Mouse (Mus musculus) embryonic facial prominence, embryonic 10.5 days (tissue): ENCODE results near the gene Pth2. TPM values are rescaled to one million over a fixed set of nuclear protein-coding genes. Genes with fewer than 3 reads are reported as not detected.
A peak's percentile ranks its signal among the peaks of the same experiment; 100 is the strongest.

Experiments
- DNase-seq: peaks from one replicate; pipeline ENCODE4 v3.0.0-alpha.2; 2017; ENCODE audit warnings: low spot score
- H3K27ac ChIP-seq: fragments of 300-500 bp; sonication (generic); replicated peaks from 2 replicates; pipeline ENCODE4 v1.5.1; 2016; ENCODE audit warnings: mild to moderate bottlenecking
- H3K27me3 ChIP-seq: fragments of 300-500 bp; sonication (generic); replicated peaks from 2 replicates; pipeline ENCODE4 v1.6.1; 2016; ENCODE audit warnings: low read depth, mild to moderate bottlenecking; ENCODE audit not compliant: poor library complexity, severe bottlenecking
- H3K36me3 ChIP-seq: fragments of 300-500 bp; sonication (generic); replicated peaks from 2 replicates; pipeline ENCODE4 v1.6.1; 2016; ENCODE audit warnings: mild to moderate bottlenecking, moderate library complexity
- H3K4me1 ChIP-seq: fragments of 300-500 bp; sonication (generic); 2 replicates; pipeline ENCODE4 v1.6.1; 2016
- H3K4me3 ChIP-seq: fragments of 300-500 bp; sonication (generic); 2 replicates; pipeline ENCODE4 v1.5.1; 2016; ENCODE audit warnings: mild to moderate bottlenecking, moderate library complexity
- H3K9me3 ChIP-seq: fragments of 300-500 bp; sonication (generic); 2 replicates; pipeline ENCODE4 v1.6.1; 2016; ENCODE audit warnings: mild to moderate bottlenecking
- WGBS: fragments of 180-500 bp; shearing (Covaris S2); methylation state at CpG from one replicate; pipeline ENCODE4 v1.1.7; 2016; 5-methylcytosine and 5-hydroxymethylcytosine counted together
- polyA plus RNA-seq: library from polyadenylated mRNA; unstranded; fragments of >200 nt; fragmentation: Nextera tagmentation; extraction: Ambion mirVana; gene quantifications from 2 replicates; pipeline ENCODE4 v1.2.1, GENCODE M21; 2016

The Pth2 gene
- polyA plus RNA-seq, 1 experiment from 2014 or later = not detected

DNA sequence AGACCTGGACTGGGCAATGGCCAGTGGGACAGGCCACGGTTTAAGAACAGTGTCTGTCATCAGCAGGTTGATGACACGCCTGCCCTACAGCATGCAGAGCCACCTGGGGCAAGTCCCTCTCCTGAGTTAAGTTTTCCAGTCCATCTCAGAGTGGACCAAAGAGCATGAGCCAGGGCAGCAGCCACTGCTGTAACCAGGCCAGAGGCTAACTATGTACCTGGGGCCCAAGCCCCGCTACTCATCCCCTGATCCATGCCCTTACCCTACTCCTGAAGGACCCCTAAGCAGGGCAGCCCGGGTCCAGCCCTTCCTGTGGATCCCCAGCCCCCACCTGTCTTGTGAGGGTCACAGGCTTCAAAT lies 15.4 kb downstream of the Pth2 start:
- 83% methylated on average over 4 of the region's 4 CpGs for whole genome bisulfite sequencing
- no peak for DNase-seq
- Histone ChIP-seq H3K4me1 (peaks cover 46% of the 10 kb centered on the region), H3K4me3 (no peak overlapping the region), H3K9me3 (no peaks in the 10 kb centered on the region), H3K27me3 (peaks cover 51% of the 10 kb centered on the region), H3K36me3 (no peaks in the 10 kb centered on the region), H3K27ac (0 out of 2 replicates have a peak overlapping the region, but pooled peaks have one; percentile 20)

DNA sequence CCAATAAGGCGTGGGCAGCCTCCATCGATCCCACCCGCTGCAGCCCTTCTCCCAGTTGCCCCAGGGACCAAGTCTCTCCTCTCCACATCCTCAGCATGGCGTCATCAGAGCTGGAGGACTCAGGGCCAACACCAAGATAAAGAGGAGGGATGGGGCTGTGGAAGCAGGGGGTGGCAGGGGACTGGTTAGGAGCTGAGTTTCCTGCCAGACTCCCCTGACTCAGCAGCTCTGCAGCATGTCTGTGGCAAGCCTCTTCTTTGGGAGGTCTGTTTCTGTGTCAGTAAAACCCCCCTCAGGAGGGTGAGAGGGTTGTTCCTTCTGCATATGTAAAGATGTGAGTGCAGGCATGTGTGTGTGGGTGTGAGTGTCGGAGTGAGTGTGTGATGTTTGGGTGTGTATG lies 16.2 kb downstream of the Pth2 start:
- Histone ChIP-seq H3K4me1 (peaks cover 38% of the 10 kb centered on the region), H3K27me3 (peaks cover 51% of the 10 kb centered on the region), H3K36me3 (no peaks in the 10 kb centered on the region), H3K4me3 (no peak overlapping the region), H3K27ac (no peak overlapping the region), H3K9me3 (no peaks in the 10 kb centered on the region)
- no peak for DNase-seq
- 70% methylated on average over 5 of the region's 5 CpGs for WGBS

- Histone ChIP-seq H3K4me1 (peaks cover 27% of the 10 kb centered on the region), H3K4me3 (no peak overlapping the region), H3K27ac (peak overlapping the region; percentile 7; the same call in 1 of the 2 replicates), H3K9me3 (no peaks in the 10 kb centered on the region), H3K27me3 (peaks cover 59% of the 10 kb centered on the region), H3K36me3 (no peaks in the 10 kb centered on the region)
- DNase-seq = peak; percentile 79
- WGBS = 12% methylated on average over 5 of the region's 5 CpGs
Observed at GRCm38 (mm10) chr7:45198435-45198834, 17.6 kb downstream of the Pth2 start.

GRCm38 (mm10) chr7:45198961-45199360 lies 18.2 kb downstream of the Pth2 start:
- Histone ChIP-seq H3K36me3 (no peaks in the 10 kb centered on the region), H3K4me1 (peaks cover 27% of the 10 kb centered on the region), H3K9me3 (no peaks in the 10 kb centered on the region), H3K27ac (no peak overlapping the region), H3K27me3 (peaks cover 57% of the 10 kb centered on the region), H3K4me3 (no peak overlapping the region)
- DNase-seq = no peak
- 81% methylated on average over 11 of the region's 11 CpGs for WGBS

- no peak for DNase-seq
- Histone ChIP-seq H3K36me3 (no peaks in the 10 kb centered on the region), H3K27me3 (peaks cover 36% of the 10 kb centered on the region), H3K27ac (no peak overlapping the region), H3K4me1 (peaks cover 15% of the 10 kb centered on the region), H3K4me3 (no peak overlapping the region), H3K9me3 (no peaks in the 10 kb centered on the region)
- 59% methylated on average over 10 of the region's 10 CpGs for WGBS
Observed at GRCm38 (mm10) chr7:45202654-45203053, 21.9 kb downstream of the Pth2 start.

- H3K36me3 ChIP-seq = no peaks in the 10 kb centered on the region
- peaks cover 8% of the 10 kb centered on the region for H3K4me1 ChIP-seq
- peak within 1 kb of the TSS; percentile 87 for H3K27ac ChIP-seq
- H3K27me3 ChIP-seq = peaks cover 41% of the 10 kb centered on the region
- H3K4me3 ChIP-seq = peak within 1 kb of the TSS; percentile 61
- WGBS = 9% methylated on average over 44 of the region's 44 CpGs
- no peaks in the 10 kb centered on the region for H3K9me3 ChIP-seq
- peak; percentile 99 for DNase-seq
Observed at GRCm38 (mm10) chr7:45204380-45205143, 23.8 kb downstream of the Pth2 start, which contains the start of gene Ccdc155. Gene Ccdc155 (minus strand): TSS chr7:45204892.

DNA sequence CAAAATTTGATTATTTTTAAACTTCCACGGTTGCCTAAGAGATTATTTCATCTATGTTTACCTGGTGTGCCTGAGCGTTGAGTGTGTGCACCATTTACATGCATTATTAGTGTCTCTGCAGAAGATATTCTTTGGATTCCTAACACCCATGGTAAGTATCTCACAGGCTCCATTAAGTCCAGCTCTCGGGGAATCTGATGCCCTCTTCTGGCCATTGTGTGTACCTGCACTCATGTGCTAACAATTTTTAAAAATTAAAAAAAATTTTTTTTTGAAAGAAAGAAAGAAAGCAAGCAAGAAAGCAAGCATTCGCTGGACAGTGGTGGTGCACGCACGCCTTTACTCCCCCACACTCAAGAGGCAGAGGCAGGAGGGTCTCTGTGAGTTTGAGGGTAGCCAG lies 27.5 kb downstream of the Pth2 start:
- Histone ChIP-seq H3K4me1 (peaks cover 16% of the 10 kb centered on the region), H3K27me3 (peaks cover 52% of the 10 kb centered on the region)
- 80% methylated on average over 6 of the region's 6 CpGs for WGBS

DNA sequence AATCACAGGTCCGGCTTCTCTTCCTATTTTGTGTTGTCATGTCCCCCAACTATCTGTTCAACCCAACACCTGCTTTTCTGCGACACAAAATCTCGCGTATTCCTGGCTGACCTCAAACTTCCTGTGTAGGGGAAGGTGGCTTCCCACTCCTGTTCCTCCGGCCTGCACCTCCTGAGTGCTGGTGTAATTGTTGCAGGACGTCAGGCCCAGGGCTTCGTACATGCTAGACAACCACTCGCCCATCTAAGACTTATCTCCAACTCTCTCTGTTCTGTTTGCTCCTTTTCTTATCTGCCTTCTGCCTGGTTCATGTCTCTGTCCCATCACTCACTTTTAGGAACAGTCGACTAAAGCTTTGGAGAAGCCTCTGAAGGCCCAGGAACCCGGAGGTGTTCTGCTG lies 30.3 kb downstream of the Pth2 start:
- Histone ChIP-seq H3K4me1 (peaks cover 24% of the 10 kb centered on the region), H3K9me3 (no peaks in the 10 kb centered on the region), H3K27ac (no peak overlapping the region), H3K36me3 (no peaks in the 10 kb centered on the region), H3K4me3 (no peak overlapping the region), H3K27me3 (peaks cover 54% of the 10 kb centered on the region)
- WGBS = 74% methylated on average over 10 of the region's 10 CpGs
- no peak for DNase-seq

More for the DNA sequence above, 27.5 kb downstream of the Pth2 start:
- DNase-seq = no peak
- Histone ChIP-seq H3K27ac (no peak overlapping the region), H3K9me3 (no peaks in the 10 kb centered on the region), H3K4me3 (no peak overlapping the region), H3K36me3 (no peaks in the 10 kb centered on the region)

DNA sequence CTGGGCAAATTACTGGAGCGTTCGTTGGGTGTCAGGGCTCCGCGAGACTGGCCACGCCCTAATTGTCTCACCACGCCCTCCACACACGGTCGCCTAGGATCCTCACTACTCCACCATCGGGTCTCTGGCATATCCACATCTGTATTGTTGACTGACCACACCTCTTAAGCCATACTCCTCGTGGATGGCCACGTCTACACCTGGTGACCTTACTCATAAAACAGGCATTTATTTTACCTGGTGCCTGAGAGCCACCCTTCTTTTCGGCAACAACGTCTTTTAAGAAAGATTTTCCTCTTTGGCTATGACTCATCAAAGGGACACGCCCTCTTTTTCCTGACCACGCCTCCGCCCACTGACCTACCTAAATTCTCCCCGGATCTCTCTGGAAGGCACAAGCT lies 31.1 kb downstream of the Pth2 start, which contains the start of gene Dkkl1:
Dkkl1 (minus strand) TSS at position 297 of the 401 bp plus-strand sequence.
- Histone ChIP-seq H3K27me3 (peaks cover 54% of the 10 kb centered on the region), H3K36me3 (peaks cover 1% of the 10 kb centered on the region; the same call in 1 of the 2 replicates), H3K27ac (no peak within 1 kb of the TSS), H3K9me3 (no peaks in the 10 kb centered on the region), H3K4me1 (peaks cover 29% of the 10 kb centered on the region), H3K4me3 (peak within 1 kb of the TSS; percentile 41)
- no peak for DNase-seq
- WGBS = 6% methylated on average over 17 of the region's 17 CpGs

- 70% methylated on average over 7 of the region's 7 CpGs for WGBS
- Histone ChIP-seq H3K9me3 (no peaks in the 10 kb centered on the region), H3K4me3 (no peak overlapping the region), H3K27me3 (peaks cover 54% of the 10 kb centered on the region), H3K36me3 (peaks cover 6% of the 10 kb centered on the region), H3K4me1 (peaks cover 34% of the 10 kb centered on the region), H3K27ac (no peak overlapping the region)
- no peak for DNase-seq
Observed at GRCm38 (mm10) chr7:45212356-45212755, 31.6 kb downstream of the Pth2 start.

DNA sequence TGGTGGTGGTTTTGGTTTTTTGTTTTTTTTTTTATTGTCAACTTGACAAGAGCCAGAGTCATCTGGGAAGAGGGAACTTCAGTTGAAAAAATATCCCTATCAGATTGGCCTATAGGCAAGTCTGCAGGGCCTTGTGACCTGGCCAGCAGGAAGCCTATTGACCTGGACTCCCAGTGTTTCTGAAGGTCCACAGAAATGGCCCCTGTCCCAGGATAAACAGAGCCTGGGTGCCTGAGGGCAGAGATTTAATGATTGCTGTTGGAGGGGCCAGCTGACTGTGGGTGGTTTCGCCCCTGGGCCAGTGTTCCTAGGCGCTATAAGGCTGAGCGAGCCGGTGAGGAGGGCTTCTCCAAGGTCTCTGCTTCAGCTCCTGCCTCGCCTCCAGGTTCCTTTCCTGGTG lies 32.9 kb downstream of the Pth2 start:
- Histone ChIP-seq H3K4me3 (peak overlapping the region; percentile 5; the same call in 1 of the 2 replicates), H3K9me3 (no peaks in the 10 kb centered on the region), H3K4me1 (peaks cover 48% of the 10 kb centered on the region), H3K36me3 (peaks cover 20% of the 10 kb centered on the region), H3K27ac (no peak overlapping the region), H3K27me3 (peaks cover 53% of the 10 kb centered on the region)
- 43% methylated on average over 5 of the region's 5 CpGs for WGBS
- no peak for DNase-seq

DNA sequence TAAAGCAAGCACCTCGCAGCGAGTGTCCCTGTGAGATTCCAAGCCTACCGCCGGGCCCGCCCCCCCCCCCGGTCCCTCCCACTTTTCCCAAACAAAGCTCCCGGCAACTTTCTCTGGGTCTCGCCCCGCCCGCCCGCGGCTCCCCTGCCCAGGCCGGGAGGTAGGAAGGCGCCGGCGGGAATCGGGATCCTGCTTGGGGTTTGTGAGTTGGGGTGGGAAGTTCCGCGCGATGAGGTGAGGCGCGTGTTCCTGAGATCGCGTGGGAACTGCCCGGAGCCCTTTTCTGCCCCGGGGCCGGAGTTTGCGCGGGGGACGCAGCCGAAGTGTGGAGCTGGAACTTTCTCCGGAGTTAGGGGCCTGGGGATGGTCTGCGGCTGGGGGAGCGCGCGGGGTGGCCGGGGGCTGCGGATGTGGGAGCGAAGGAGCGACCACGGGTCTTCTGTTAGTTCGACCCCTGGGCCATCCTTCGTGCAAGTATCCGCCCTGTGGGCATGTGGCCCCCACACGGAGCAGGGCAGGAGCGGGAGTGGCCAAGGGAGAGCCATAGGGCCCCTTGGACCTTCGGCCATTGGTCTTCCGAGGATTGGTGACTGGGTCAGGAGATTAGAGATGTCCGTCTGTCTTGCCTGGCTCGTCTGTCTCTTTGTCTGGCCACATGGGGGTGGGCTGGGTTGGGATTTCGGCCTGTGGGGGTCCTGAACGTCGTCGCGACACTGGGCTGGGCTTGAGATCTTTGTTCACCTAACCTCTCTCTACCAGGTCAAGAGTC lies 35.1 kb downstream of the Pth2 start, which contains the start of gene Tead2:
Tead2 (plus strand) TSS at position 81 of the 769 bp plus-strand sequence.
- DNase-seq = peak; percentile 90
- Histone ChIP-seq H3K4me1 (peaks cover 63% of the 10 kb centered on the region), H3K36me3 (peaks cover 41% of the 10 kb centered on the region), H3K9me3 (no peaks in the 10 kb centered on the region), H3K4me3 (peak within 1 kb of the TSS; percentile 84), H3K27ac (peak within 1 kb of the TSS; percentile 99), H3K27me3 (peaks cover 32% of the 10 kb centered on the region)
- WGBS = under 1% methylated on average over 55 of the region's 55 CpGs
